Mouse (Mus musculus): ENCODE data around the gene Ptpra.
"Not testable (repeated sequence)": the region's sequence is repeated elsewhere in the genome, so short reads cannot be mapped to it uniquely, and the experiment has no call there.

Gene Ptpra

GRCm38 (mm10) chr2:130491587-130491986 is 41.5 kb downstream of the Ptpra start:
- DNase-seq, result peak in 1 of 2 experiments; percentile 20

DNA sequence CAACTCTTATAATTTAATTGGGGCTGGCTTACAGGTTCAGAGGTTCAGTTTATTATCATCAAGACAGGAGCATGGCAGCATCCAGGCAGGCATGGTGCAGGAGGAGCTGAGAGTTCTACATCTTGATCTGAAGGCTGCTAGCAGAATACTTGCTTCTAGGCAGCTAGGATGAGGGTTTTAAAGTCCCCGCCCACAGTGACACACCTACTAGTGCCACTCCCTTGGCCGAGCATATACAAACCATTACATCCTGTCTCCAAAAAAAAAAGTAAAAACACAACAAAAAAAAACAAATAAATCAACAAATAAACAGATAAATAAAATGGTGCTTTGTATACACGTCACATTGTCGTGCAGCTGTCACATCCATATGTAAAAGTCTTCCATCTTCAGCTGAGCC is 45.0 kb downstream of the Ptpra start:
- DNase-seq, result not testable (repeated sequence)

- no peak for DNase-seq
Measured at GRCm38 (mm10) chr2:130496037-130496436, 46.0 kb downstream of the Ptpra start.

- no peak for DNase-seq
Measured at GRCm38 (mm10) chr2:130496931-130497330, 46.9 kb downstream of the Ptpra start.

DNA sequence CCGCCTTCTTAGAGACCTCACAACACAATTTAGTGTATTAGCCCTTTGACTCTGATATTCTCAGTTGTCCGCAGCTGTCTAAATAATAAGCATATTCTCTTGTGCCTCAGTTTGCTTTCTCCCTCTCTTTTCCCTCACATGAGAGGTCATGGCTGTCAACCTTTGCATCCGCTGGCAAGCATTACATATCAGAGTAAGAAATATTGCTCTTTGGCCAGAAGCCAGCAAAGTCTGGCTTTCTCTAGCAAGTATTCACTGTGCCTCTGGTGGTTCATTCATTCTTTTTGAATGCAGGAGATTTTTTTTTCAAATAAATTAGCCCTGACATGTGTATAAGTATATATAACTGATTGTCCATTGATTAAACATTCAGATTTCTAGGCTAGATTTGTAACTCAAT is 49.5 kb downstream of the Ptpra start:
- DNase-seq, result no peak

GRCm38 (mm10) chr2:130501556-130501955 is 51.5 kb downstream of the Ptpra start:
- no peak for DNase-seq

DNA sequence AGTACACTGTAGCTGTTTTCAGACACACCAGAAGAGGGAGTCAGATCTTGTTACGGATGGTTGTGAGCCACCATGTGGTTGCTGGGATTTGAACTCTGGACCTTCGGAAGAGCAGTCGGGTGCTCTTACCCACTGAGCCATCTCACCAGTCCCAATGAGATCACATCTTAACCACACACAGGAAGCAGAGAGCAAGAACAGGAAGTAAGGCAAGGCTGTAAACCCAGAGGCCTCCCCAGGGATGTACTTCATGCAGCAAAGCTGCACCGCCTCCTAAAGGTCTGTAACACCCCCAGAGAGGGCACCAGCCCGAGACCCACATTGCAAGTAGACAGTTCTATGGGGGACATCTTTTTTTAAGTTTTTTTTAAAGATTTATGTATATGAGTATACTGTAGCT is 61.5 kb downstream of the Ptpra start:
- DNase-seq, result not testable (repeated sequence)

GRCm38 (mm10) chr2:130513907-130514306 is 63.8 kb downstream of the Ptpra start:
- DNase-seq, result no peak

DNA sequence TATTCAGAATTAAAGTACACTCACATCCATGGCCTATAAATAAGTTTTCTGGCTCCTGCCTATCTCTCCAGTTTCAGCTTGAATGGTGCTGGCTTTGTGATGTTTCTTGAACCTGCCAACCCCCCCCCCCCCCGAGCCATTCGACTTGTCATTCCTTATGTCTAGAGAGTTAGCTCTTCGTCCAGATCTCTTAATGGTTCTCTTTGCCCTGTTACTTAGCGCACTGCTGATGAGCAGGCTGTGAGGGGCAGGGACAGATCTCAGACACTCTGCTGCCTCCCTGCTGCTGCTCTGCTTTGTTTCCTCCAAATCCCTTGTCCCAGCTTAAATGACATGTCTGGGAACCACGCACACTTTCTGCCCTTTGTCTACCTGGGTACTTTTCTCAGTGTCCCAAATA is 65.7 kb downstream of the Ptpra start:
- no peak for DNase-seq

DNA sequence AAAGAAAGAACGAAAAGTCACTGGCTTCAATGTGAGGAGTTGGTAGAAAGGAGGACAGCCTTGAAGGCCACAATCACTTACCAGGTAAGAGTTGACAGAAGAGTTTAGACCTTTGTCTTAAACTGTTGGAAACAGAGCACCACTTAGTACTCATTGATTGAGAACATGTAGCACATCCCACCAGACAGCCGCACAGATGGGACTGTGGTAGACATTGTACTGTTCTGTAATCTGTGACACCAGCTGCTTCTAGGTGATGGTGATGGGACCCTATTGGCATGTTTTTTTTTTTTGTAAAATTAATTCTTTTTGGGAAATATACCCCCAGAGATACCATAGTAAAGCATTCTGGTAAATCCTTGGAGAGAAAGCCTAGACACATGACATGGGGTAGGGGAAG is 71.8 kb downstream of the Ptpra start:
- no peak for DNase-seq

GRCm38 (mm10) chr2:130525480-130525879 is 75.4 kb downstream of the Ptpra start:
- DNase-seq, result not testable (repeated sequence)

DNA sequence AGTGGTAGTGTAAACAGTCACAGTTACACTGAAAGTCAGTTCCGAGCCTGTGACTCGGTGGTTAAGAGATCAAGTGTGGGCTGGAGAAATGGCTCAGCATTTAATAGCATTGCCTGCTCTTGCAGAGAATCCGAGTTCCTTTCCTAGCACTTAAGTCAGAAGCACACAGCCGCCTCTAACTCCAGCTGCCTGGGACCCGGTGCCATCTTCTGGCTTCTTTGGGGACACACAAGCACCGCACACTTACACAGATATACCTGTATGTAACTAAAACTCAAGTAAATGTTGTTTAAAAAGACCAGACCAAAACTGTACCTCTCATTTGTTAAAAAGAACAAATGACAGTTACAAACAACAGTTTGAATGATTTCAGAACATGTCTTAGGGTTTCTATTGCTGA is 78.4 kb downstream of the Ptpra start:
- DNase-seq, result no peak

DNA sequence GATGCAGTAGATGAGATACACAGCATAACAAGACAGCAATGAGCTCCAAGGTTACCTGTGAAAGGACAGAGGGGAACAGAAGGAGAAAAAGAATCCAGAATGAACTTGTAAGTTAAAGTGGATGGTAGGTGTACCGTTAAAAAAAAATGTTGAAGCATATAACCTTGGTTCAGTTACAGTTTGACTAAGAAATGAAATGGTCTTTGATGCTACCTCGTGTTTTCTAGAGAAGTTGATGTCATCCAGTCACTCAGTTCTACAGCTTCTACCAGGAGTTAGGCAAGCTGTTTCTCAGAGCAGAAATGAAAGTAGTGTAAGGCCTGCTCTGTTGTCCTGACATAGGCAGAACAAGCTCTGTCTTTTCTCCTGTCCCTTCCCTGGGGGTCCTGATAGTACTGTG is 79.2 kb downstream of the Ptpra start:
- no peak for DNase-seq

GRCm38 (mm10) chr2:130529925-130530324 is 79.8 kb downstream of the Ptpra start:
- DNase-seq, result no peak

- DNase-seq, result peak in 1 of 2 experiments; percentile 44
Measured at GRCm38 (mm10) chr2:130532201-130532600, 82.1 kb downstream of the Ptpra start.

GRCm38 (mm10) chr2:130535017-130535416 is 84.9 kb downstream of the Ptpra start:
- DNase-seq, result no peak

DNA sequence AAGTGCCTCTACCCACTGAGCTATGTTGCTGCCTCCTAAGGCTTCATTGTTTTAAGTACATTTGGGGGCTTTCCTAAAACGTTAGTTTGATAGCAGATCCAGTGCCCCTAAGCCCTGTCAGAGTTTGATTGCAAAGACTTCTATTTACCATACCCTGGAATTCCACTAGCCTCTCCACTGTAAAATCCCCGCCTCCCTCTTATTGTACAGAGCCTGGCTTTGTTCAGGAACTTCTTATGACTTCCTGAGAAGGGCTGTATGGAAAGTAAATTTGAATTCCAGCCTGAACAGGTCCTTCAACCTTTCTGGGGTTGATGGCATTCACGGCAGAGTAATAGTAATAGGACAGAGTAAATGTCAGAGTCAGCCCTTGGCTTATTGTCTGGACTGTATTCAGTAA is 86.8 kb downstream of the Ptpra start:
- no peak for DNase-seq

DNA sequence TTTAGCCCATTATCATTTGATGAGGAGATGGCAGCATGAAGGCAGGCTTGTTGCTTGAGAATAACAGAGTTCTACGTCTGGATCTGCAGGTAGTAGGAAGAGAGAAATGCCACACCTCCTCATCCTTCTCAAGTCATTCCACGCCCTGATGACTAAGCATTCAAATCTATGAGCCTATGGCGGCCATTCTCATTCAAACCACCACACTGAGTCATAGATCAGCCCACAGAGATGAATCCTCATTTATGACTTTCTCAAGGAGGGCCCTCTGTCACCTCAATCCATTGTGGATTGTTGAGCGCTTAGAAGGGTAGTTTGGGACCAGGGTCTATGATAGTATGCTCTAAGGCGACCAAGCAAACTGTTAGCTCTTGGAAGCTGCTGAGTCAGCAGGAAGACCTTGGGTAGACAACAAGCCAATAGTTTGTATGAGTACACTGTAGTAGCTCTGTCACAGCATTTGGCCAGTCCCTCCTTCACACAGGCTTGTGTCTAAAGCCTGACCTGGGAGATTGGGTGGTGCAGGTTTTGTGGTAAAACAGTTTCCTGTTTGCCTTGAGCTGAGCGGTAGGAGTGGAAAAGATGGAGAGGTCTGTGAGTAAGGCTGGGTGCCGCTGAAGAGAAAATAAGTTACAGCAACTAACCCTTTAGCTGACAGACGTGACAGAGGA is 88.9 kb downstream of the Ptpra start:
- DNase-seq, result peak; percentile 41 to 49

DNA sequence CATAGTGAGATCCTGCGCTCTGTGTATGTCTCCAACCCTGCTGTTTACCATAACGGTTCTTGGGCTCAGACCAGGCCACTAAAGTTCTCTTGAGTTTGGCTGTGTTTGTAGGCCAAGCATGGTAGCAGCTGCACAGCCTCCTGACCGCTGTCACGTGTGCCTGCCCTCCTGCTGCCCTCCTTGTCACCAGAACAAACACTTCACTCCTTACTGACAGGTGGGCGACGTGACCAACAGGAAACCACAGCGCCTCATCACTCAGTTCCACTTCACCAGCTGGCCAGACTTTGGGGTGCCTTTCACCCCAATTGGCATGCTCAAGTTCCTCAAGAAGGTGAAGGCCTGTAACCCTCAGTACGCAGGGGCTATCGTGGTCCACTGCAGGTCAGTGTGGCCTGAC is 90.2 kb downstream of the Ptpra start:
- DNase-seq, result peak; percentile 69 to 82

DNA sequence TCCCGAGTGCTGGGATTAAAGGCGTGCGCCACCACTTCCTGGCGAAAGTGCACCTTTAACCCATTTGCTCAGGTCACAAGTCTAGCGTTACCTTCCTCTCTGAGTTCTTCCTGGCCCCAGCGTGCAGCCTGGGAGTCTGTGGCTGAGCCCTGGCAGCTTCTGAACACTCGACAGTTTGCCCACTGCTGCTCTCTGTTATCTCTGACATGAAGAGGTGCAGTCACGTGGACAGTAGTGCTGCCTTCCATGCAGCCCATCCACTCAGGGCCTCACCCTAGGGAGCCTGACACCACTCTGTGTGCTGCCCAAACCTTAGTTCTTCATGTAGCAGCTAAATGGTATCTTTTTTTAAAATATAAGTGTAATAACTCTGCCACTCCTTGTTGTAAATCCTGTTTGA is 96.9 kb downstream of the Ptpra start:
- DNase-seq, result no peak

DNA sequence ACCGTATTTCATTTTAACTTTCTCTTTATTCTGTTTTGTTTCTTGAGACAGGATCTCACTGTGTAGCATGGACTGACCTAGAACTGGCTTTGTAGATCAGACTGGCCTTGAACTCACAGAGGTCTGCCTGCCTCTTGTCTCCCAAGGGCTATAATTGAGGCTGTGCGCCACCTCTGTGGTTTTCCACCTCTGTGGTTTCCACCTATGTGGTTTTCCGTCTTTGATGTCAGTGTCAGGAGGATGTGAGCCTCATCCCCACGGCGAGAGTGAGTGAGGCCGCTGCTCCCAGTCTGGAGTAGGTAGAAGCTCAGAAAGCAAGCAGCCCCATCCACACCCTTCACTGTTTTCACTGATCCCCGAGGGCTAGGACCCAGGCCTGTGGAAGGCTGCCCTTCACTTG is 104.8 kb downstream of the Ptpra start:
- peak; percentile 27 to 43 for DNase-seq

GRCm38 (mm10) chr2:130556292-130556691 is 106.2 kb downstream of the Ptpra start:
- DNase-seq, result no peak

- DNase-seq, result no peak
Measured at GRCm38 (mm10) chr2:130557462-130557861, 107.4 kb downstream of the Ptpra start.

- no peak for DNase-seq
Measured at GRCm38 (mm10) chr2:130558015-130558414, 107.9 kb downstream of the Ptpra start.

Measured in thymus, postnatal 36 days (tissue).